Mouse (Mus musculus) liver, adult 2 months (tissue): Measurements from ENCODE around the gene Mas1.

ENCODE experiments used
- CTCF ChIP-seq: fragments of 200-500 bp; IDR thresholded peaks from 2 replicates; pipeline ENCODE4 v1.5.1; 2011; ENCODE audit warnings: low read depth, low read length, control low read depth
- POLR2A ChIP-seq: fragments of 200-500 bp; IDR thresholded peaks from 2 replicates; pipeline ENCODE4 v1.6.1; 2011; ENCODE audit warnings: low read length, control low read depth; ENCODE audit not compliant: insufficient read depth; ENCODE audit errors: extremely low read depth

- no peak for TF ChIP-seq POLR2A
- no peak for TF ChIP-seq CTCF
Measured at GRCm38 (mm10) chr17:12892033-12892432, 24.1 kb upstream of the Mas1 start.
